Mouse (Mus musculus) forebrain, embryonic 15.5 days (tissue): ENCODE results near the gene Gm21732. TPM values are rescaled to one million over a fixed set of nuclear protein-coding genes. Genes with fewer than 3 reads are reported as not detected.
"Not testable (repeated sequence)": the region's sequence is repeated elsewhere in the genome, so short reads cannot be mapped to it uniquely, and the experiment has no call there.

ENCODE experiments used
- ATAC-seq: fragments of 200-750 bp; cut with Nextera tagmentation; replicated peaks from 2 replicates; pipeline ENCODE4 v1.8.0; 2017; ENCODE audit warnings: mild to moderate bottlenecking, moderate TSS enrichment, moderate library complexity
- H3K27ac ChIP-seq: fragments of 300-500 bp; sonication (generic); replicated peaks from 2 replicates; pipeline ENCODE4 v1.5.1; 2015; ENCODE audit warnings: mild to moderate bottlenecking, inconsistent platforms
- H3K27me3 ChIP-seq: fragments of 300-500 bp; sonication (generic); 2 replicates; pipeline ENCODE4 v1.6.1; 2015; ENCODE audit warnings: inconsistent platforms
- H3K36me3 ChIP-seq: fragments of 300-500 bp; sonication (generic); 2 replicates; pipeline ENCODE4 v1.6.1; 2015; ENCODE audit warnings: mild to moderate bottlenecking, inconsistent platforms
- H3K4me1 ChIP-seq: fragments of 300-500 bp; sonication (generic); 2 replicates; pipeline ENCODE4 v1.6.1; 2015; ENCODE audit warnings: inconsistent platforms
- H3K4me2 ChIP-seq: fragments of 300-500 bp; sonication (generic); replicated peaks from 2 replicates; pipeline ENCODE4 v1.6.1; 2015; ENCODE audit warnings: mild to moderate bottlenecking, inconsistent platforms
- H3K4me3 ChIP-seq: fragments of 300-500 bp; sonication (generic); 2 replicates; pipeline ENCODE4 v1.5.1; 2015; ENCODE audit warnings: mild to moderate bottlenecking, inconsistent platforms
- H3K9ac ChIP-seq: fragments of 300-500 bp; sonication (generic); replicated peaks from 2 replicates; pipeline ENCODE4 v1.6.1; 2015; ENCODE audit warnings: mild to moderate bottlenecking, inconsistent platforms
- H3K9me3 ChIP-seq: fragments of 300-500 bp; sonication (generic); 2 replicates; pipeline ENCODE4 v1.6.1; 2016; ENCODE audit warnings: inconsistent platforms
- WGBS: fragments of 180-500 bp; shearing (Covaris S2); methylation state at CpG from one replicate; pipeline ENCODE4 v1.1.7; 2015; ENCODE audit warnings: mixed read lengths; 5-methylcytosine and 5-hydroxymethylcytosine counted together
- polyA plus RNA-seq: library from polyadenylated mRNA; unstranded; fragments of >200 nt; fragmentation: Nextera tagmentation; extraction: Ambion mirVana; gene quantifications from 2 replicates; pipeline ENCODE4 v1.2.1, GENCODE M21; 2015

Gm21732 gene
- not detected in 2 replicates for polyA plus RNA-seq

DNA sequence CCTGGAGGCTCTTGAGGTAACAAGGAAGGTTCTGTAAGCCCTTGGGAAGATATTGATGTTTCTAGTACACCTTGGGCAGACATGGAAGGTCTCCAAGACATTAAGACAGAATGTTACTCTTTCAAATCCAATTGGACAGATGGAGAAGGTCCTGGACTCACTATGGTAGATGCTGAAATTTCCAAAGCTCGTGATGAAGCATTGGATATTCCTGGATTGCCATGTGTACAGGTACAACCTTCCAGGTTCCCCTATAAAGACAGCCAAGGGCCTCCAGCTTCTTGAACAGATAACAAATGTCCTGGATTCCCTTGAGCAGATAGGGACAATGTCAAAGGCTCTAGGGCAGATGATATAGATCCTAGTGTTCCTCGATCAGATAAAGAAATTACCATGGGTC, at the start of gene Gm21732:
Gene Gm21732, minus strand, starts transcription at position 101 of the 400 bp plus-strand sequence.
- H3K27ac ChIP-seq, H3K27me3 ChIP-seq, ATAC-seq, H3K9ac ChIP-seq, H3K36me3 ChIP-seq, H3K9me3 ChIP-seq, H3K4me2 ChIP-seq, H3K4me1 ChIP-seq, H3K4me3 ChIP-seq: not testable (repeated sequence)
- WGBS = no CpG with 5 or more reads among the region's 2 CpGs

Other genes with a start within 250 kb of the Gm21732 start
- not detected in 2 replicates for gene Gm20897, start 73.5 kb downstream of the Gm21732 start, polyA plus RNA-seq